Mouse (Mus musculus) liver, embryonic 16.5 days (tissue): ENCODE results near the gene Dffa. TPM values are rescaled to one million over a fixed set of nuclear protein-coding genes. Genes with fewer than 3 reads are reported as not detected.

Source experiments
- ATAC-seq: fragments of 200-750 bp; cut with Nextera tagmentation; 2 replicates; pipeline ENCODE4 v1.8.0; 2017; ENCODE audit warnings: low read depth, mild to moderate bottlenecking, moderate number of reproducible peaks, moderate library complexity
- H3K27ac ChIP-seq: fragments of 300-500 bp; sonication (generic); 2 replicates; pipeline ENCODE4 v1.5.1; 2014; ENCODE audit warnings: mild to moderate bottlenecking, low read length
- H3K27me3 ChIP-seq: fragments of 300-500 bp; sonication (generic); 2 replicates; pipeline ENCODE4 v1.6.1; 2014; ENCODE audit warnings: low read depth, low read length, mixed read lengths; ENCODE audit not compliant: control insufficient read depth, insufficient read depth
- H3K36me3 ChIP-seq: fragments of 300-500 bp; sonication (generic); 2 replicates; pipeline ENCODE4 v1.6.1; 2014; ENCODE audit warnings: mild to moderate bottlenecking; ENCODE audit not compliant: control insufficient read depth, insufficient read depth
- H3K4me1 ChIP-seq: fragments of 300-500 bp; sonication (generic); 2 replicates; pipeline ENCODE4 v1.6.1; 2014; ENCODE audit warnings: low read depth, low read length, mixed read lengths; ENCODE audit not compliant: control insufficient read depth
- H3K4me2 ChIP-seq: fragments of 300-500 bp; sonication (generic); 2 replicates; pipeline ENCODE4 v1.6.1; 2014; ENCODE audit warnings: low read depth, low read length, mixed read lengths
- H3K4me3 ChIP-seq: fragments of 300-500 bp; sonication (generic); 2 replicates; pipeline ENCODE4 v1.5.1; 2014; ENCODE audit warnings: low read depth, mild to moderate bottlenecking, low read length
- H3K9ac ChIP-seq: fragments of 300-500 bp; sonication (generic); 2 replicates; pipeline ENCODE4 v1.6.1; 2014; ENCODE audit warnings: low read depth, low read length
- H3K9me3 ChIP-seq: fragments of 300-500 bp; sonication (generic); replicated peaks from 2 replicates; pipeline ENCODE4 v1.6.1; 2016; ENCODE audit warnings: low read length; ENCODE audit not compliant: control insufficient read depth
- WGBS: fragments of 180-500 bp; shearing (Covaris S2); extraction: QIAGEN DNeasy Blood & Tissue Kit; methylation state at CpG from one replicate; pipeline ENCODE4 v1.1.7; 2014; ENCODE audit not compliant: insufficient replicate concordance; 5-methylcytosine and 5-hydroxymethylcytosine counted together
- polyA plus RNA-seq: library from polyadenylated mRNA; unstranded; fragments of >200 nt; fragmentation: Nextera tagmentation; extraction: Ambion mirVana; gene quantifications from 2 replicates; pipeline ENCODE4 v1.2.1, GENCODE M21; 2015

Dffa gene
- polyA plus RNA-seq, 1 experiment from 2014 or later, result 17.0 TPM

- Histone ChIP-seq H3K4me2 (peak overlapping the region; percentile 89), H3K27me3 (no peaks in the 10 kb centered on the region), H3K4me3 (peak overlapping the region; percentile 80), H3K36me3 (no peaks in the 10 kb centered on the region), H3K27ac (no peak overlapping the region), H3K9ac (peak overlapping the region; percentile 76), H3K4me1 (peaks cover 8% of the 10 kb centered on the region), H3K9me3 (no peaks in the 10 kb centered on the region)
- 67% methylated on average over 18 of the region's 18 CpGs for WGBS
- no peak for ATAC-seq
Measured at GRCm38 (mm10) chr4:149136116-149136850, 32.3 kb downstream of the Dffa start.

DNA sequence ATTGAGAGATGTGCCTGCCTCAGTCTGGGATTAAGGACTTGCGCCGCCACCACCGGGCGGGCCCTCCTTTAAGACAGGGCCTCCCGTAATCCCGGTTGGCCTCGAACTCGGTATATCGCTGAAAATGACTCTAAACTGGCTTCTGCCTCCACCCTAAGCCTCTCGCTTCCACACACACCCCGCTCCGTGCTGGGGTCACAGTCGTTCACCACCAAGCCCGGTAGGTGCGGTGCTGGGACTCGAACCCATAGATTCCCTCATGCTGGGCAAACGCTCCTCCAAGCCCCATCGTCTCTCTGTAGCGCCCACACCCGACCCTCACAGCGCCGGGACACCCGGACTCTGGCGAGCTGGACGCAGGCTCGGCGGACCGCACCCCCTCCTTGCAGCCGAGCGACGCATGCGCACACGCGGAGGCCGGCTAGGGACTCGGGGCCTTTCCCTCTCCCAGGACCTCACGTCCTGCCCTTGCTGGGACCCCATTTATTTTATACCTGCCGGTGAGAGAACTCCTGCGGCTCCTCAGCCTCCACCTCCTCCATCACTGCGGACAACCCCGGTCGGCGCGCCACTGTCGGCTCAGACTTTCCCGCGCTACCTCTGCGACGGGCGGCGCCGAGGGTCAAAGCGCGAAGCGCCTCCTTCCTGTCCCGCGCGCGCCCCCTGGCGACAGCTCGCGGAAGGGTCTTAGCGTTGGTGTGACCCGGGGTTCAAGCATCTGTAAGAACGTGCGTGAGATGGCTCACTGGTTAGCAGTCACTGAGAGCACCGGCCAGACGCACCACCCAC, 33.2 kb downstream of the Dffa start, which contains the start of gene Cenps:
Gene Cenps (minus strand): TSS at position 648 of the 789 bp plus-strand sequence.
- Histone ChIP-seq H3K9me3 (no peaks in the 10 kb centered on the region), H3K4me1 (peaks cover 8% of the 10 kb centered on the region), H3K4me3 (peak within 1 kb of the TSS; percentile 80), H3K27ac (peak within 1 kb of the TSS; percentile 76), H3K27me3 (no peaks in the 10 kb centered on the region), H3K4me2 (peak within 1 kb of the TSS; percentile 89), H3K36me3 (no peaks in the 10 kb centered on the region), H3K9ac (peak within 1 kb of the TSS; percentile 76)
- WGBS, result under 1% methylated on average over 68 of the region's 68 CpGs
- peak; percentile 87 for ATAC-seq

DNA sequence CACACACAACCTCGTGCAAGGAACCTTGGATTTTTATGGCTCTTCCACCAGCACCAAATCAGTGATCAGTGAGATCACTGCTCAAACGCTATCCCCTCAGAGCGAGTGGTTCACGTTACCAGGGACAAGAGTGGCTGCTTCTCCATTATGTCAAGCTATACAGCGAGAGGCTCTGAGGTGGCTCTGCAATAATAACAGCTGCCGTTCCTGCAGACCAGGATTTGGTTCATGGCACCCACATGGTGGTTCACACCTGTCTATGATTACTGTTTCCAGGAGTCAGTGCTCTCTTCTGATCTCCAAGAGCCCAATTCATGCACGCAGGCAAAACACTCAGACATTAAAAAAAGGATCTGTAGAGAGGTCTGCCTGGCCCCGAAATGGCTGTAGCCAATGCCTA, 34.6 kb downstream of the Dffa start:
- H3K4me2 ChIP-seq, result no peak overlapping the region
- no peak overlapping the region for H3K27ac ChIP-seq
- WGBS, result 70% methylated on average over 8 of the region's 8 CpGs
- no peaks in the 10 kb centered on the region for H3K27me3 ChIP-seq
- no peaks in the 10 kb centered on the region for H3K36me3 ChIP-seq
- H3K4me1 ChIP-seq, result peaks cover 8% of the 10 kb centered on the region
- H3K9ac ChIP-seq, result no peak overlapping the region
- H3K4me3 ChIP-seq, result no peak overlapping the region
- ATAC-seq, result no peak
- H3K9me3 ChIP-seq, result no peaks in the 10 kb centered on the region

GRCm38 (mm10) chr4:149143594-149143993, 39.6 kb downstream of the Dffa start:
- Histone ChIP-seq H3K4me1 (peaks cover 7% of the 10 kb centered on the region), H3K4me3 (no peak overlapping the region), H3K36me3 (no peaks in the 10 kb centered on the region), H3K27ac (no peak overlapping the region), H3K27me3 (no peaks in the 10 kb centered on the region), H3K9ac (no peak overlapping the region), H3K9me3 (no peaks in the 10 kb centered on the region), H3K4me2 (no peak overlapping the region)
- 14% methylated on average over 4 of the region's 4 CpGs for whole genome bisulfite sequencing
- no peak for ATAC-seq

DNA sequence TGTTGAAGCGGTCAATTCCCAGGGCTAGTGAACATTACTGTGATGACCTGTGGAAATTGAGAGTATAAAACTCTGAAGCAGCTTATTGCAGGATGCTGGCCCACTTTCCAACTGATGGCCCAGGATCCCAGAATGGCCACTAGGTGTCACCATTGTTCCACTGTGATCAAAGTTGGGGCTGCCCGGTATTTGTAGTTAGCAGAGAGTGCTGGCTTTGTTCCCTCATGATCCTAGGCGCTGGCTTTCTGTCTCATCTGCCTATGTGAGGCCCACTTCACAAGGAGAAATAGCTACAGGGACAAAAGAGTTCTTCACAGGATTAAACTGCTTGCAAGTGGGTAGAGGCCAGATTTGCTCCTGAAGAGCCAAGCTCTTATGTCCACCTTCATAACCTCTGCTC, 40.5 kb downstream of the Dffa start:
- Histone ChIP-seq H3K4me3 (no peak overlapping the region), H3K27me3 (no peaks in the 10 kb centered on the region), H3K36me3 (no peaks in the 10 kb centered on the region), H3K4me2 (no peak overlapping the region), H3K4me1 (peaks cover 7% of the 10 kb centered on the region), H3K9me3 (no peaks in the 10 kb centered on the region), H3K9ac (no peak overlapping the region), H3K27ac (no peak overlapping the region)
- WGBS, result 3% methylated on average over 3 of the region's 3 CpGs
- peak; percentile 39; the same call in 1 of the 2 replicates for ATAC-seq

DNA sequence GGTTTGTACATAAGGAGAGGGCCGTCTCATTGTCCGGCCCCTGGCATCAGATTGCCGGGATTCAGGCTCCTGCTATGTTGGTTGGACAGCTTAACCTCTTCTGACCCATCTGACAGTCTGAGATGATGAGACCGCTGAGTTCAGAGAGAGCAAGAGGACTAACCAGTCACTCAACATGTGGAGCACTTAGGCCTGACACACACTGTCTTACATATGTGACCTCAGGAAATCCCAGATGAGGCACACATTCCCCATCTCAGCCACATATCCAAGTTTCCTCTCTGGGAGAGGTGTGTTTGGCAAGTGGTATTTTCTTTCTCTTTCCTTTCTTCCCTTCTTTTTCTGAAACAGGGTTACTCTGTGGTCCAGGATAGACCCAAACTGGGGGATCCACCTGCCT, 41.2 kb downstream of the Dffa start:
- Histone ChIP-seq H3K27me3 (no peaks in the 10 kb centered on the region), H3K4me1 (peaks cover 8% of the 10 kb centered on the region), H3K27ac (no peak overlapping the region), H3K4me2 (no peak overlapping the region), H3K9ac (no peak overlapping the region), H3K4me3 (no peak overlapping the region), H3K9me3 (no peaks in the 10 kb centered on the region), H3K36me3 (no peaks in the 10 kb centered on the region)
- no peak for ATAC-seq
- 74% methylated on average over 4 of the region's 4 CpGs for WGBS

DNA sequence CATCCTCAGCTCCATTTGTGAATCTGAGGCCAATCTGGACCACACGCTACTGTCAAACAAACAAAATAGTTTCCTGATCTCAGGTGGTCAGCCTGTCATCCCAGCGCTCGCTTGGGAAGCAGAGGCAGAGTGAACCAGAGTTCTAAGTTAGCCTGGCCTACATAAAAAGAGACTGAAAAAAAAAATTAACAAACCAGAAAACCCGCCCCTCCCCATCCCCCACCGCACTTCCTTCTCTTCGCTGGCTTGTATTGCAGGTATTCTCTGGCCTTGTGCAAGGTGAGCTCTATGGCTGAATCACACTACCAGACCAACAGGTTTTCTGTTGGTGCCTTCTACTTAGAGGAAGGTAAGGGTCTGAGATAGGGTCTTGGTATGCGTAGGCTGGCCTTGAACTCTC, 43.6 kb downstream of the Dffa start:
- WGBS, result 48% methylated on average over 7 of the region's 7 CpGs
- H3K27me3 ChIP-seq, result no peaks in the 10 kb centered on the region
- peaks cover 14% of the 10 kb centered on the region for H3K4me1 ChIP-seq
- no peak overlapping the region for H3K27ac ChIP-seq
- no peaks in the 10 kb centered on the region for H3K9me3 ChIP-seq
- peaks cover 8% of the 10 kb centered on the region for H3K36me3 ChIP-seq
- H3K4me2 ChIP-seq, result no peak overlapping the region
- no peak overlapping the region for H3K4me3 ChIP-seq
- no peak overlapping the region for H3K9ac ChIP-seq
- ATAC-seq, result no peak

- ATAC-seq, result no peak
- Histone ChIP-seq H3K4me2 (no peak overlapping the region), H3K4me1 (peaks cover 14% of the 10 kb centered on the region), H3K4me3 (no peak overlapping the region), H3K36me3 (peaks cover 12% of the 10 kb centered on the region), H3K9ac (no peak overlapping the region), H3K27ac (no peak overlapping the region), H3K9me3 (no peaks in the 10 kb centered on the region), H3K27me3 (no peaks in the 10 kb centered on the region)
- WGBS, result 50% methylated on average over 4 of the region's 4 CpGs
Measured at GRCm38 (mm10) chr4:149148084-149148483, 44.1 kb downstream of the Dffa start.

- Histone ChIP-seq H3K36me3 (peaks cover 19% of the 10 kb centered on the region), H3K27ac (peak overlapping the region; percentile 58), H3K9ac (no peak overlapping the region), H3K4me1 (peaks cover 14% of the 10 kb centered on the region), H3K4me3 (no peak overlapping the region), H3K4me2 (no peak overlapping the region), H3K27me3 (no peaks in the 10 kb centered on the region), H3K9me3 (no peaks in the 10 kb centered on the region)
- no peak for ATAC-seq
- WGBS, result 60% methylated on average over 9 of the region's 9 CpGs
Measured at GRCm38 (mm10) chr4:149149196-149149595, 45.2 kb downstream of the Dffa start.
